26 mouse cellular contexts compared by ENCODE assay signal in the genomic region with DNA sequence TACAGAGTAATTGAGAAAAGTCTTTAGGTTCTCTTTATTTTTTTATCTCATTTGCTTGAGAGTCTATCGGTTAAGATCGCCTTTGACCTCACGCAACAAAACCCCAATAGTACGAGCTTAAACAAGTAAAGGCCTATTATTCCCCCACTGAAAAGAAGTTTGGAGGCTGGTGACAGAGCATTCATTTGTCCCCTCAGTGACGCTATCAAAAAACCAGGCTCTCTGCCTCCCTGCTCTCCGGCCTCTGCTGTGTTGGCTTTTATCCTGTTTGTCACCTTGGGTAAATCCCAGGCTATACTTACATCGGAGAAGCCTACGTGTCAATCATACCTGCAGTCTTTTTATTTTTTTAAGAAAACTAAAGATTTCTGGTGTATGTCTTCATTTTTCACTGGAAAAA.
"Had no signal": no experiment of that assay in that cellular context is flagged by ENCODE, and none has a peak within 500 bp of the region (broad histone marks: within the 10 kb centered on the region; RNA-seq: fewer than 3 reads in every experiment).

No protein-coding gene starts in this region.

- H3K4me2 ChIP-seq: heart, embryonic 11.5 days; heart, embryonic 13.5 days; heart, embryonic 15.5 days; hindbrain, embryonic 13.5 days; kidney, embryonic 15.5 days; limb, embryonic 13.5 days; limb, embryonic 15.5 days; liver, embryonic 12.5 days had no signal

- H3K9me3 ChIP-seq: heart, embryonic 13.5 days; heart, embryonic 15.5 days; hindbrain, embryonic 13.5 days; kidney, embryonic 15.5 days; limb, embryonic 13.5 days; limb, embryonic 15.5 days; liver, embryonic 12.5 days had no signal

- H3K27me3 ChIP-seq: heart, embryonic 13.5 days; heart, embryonic 15.5 days; kidney, embryonic 15.5 days; limb, embryonic 15.5 days had no signal

- H3K9ac ChIP-seq: heart, embryonic 13.5 days; heart, embryonic 15.5 days; hindbrain, embryonic 13.5 days; kidney, embryonic 15.5 days; limb, embryonic 13.5 days; limb, embryonic 15.5 days; liver, embryonic 12.5 days; liver, embryonic 14.5 days had no signal

- DNase-seq: gastrocnemius, postnatal 14 days; gastrocnemius, postnatal 36 days; heart, adult 11 months; heart, adult 2 months; heart, postnatal 14 days; heart, postnatal 36 days; kidney, adult 11 months; kidney, adult 2 months; kidney, adult 9 months; kidney, postnatal 14 days; kidney, postnatal 36 days; layer of hippocampus, adult 9-11 months; layer of hippocampus, postnatal 36 days; left cerebral cortex, postnatal 4 days had no signal

- H3K4me1 ChIP-seq: heart, embryonic 13.5 days; heart, embryonic 15.5 days; hindbrain, embryonic 13.5 days; kidney, embryonic 15.5 days; limb, embryonic 13.5 days; limb, embryonic 15.5 days; liver, embryonic 12.5 days had no signal

- H3K4me3 ChIP-seq: heart, adult 2 months; heart, embryonic 13.5 days; heart, embryonic 15.5 days; hindbrain, embryonic 13.5 days; kidney, embryonic 15.5 days; limb, embryonic 13.5 days; limb, embryonic 15.5 days; liver, embryonic 12.5 days had no signal

- H3K36me3 ChIP-seq: heart, embryonic 13.5 days; heart, embryonic 15.5 days; hindbrain, embryonic 13.5 days; kidney, embryonic 15.5 days; limb, embryonic 13.5 days; limb, embryonic 15.5 days; liver, embryonic 12.5 days had no signal

- H3K27ac ChIP-seq: heart, adult 2 months; heart, embryonic 13.5 days; heart, embryonic 15.5 days; hindbrain, embryonic 13.5 days; hindbrain, postnatal 0 days; kidney, embryonic 15.5 days; kidney, postnatal 0 days; limb, embryonic 13.5 days; limb, embryonic 15.5 days; liver, embryonic 12.5 days; liver, embryonic 14.5 days had no signal

- ATAC-seq: hindbrain, postnatal 0 days; intestine, embryonic 16.5 days; liver, embryonic 12.5 days had no signal
